Mouse (Mus musculus) bone marrow macrophage, adult 2 months (primary cell): ENCODE results near the gene Klf2.

Experiments used
- CTCF ChIP-seq: IDR thresholded peaks from 2 replicates; pipeline ENCODE4 v1.5.1; 2012; ENCODE audit warnings: low read depth, mild to moderate bottlenecking, low read length, moderate library complexity
- POLR2A ChIP-seq: IDR thresholded peaks from 2 replicates; pipeline ENCODE4 v1.6.1; 2012; ENCODE audit warnings: mild to moderate bottlenecking, low read depth, low read length, borderline replicate concordance

- TF ChIP-seq CTCF = no peak
- no peak for TF ChIP-seq POLR2A
Measured at GRCm38 (mm10) chr8:72348114-72348513, 29.3 kb downstream of the Klf2 start.
